Mouse (Mus musculus) embryo, embryonic 10.5 days (tissue): ENCODE results near the gene Ptpra.
A peak's percentile ranks its signal among the peaks of the same experiment; 100 is the strongest.
"Not testable (repeated sequence)": the region's sequence is repeated elsewhere in the genome, so short reads cannot be mapped to it uniquely, and the experiment has no call there.

Source experiments
- DNase-seq: peaks from one replicate; pipeline ENCODE4 v3.0.0-alpha.2; 2015; ENCODE audit warnings: low spot score

Ptpra gene

GRCm38 (mm10) chr2:130488600-130488999, 38.5 kb downstream of the Ptpra start:
- no peak for DNase-seq

- DNase-seq = no peak
Measured at GRCm38 (mm10) chr2:130491162-130491561, 41.1 kb downstream of the Ptpra start.

- DNase-seq = peak; percentile 87
Measured at GRCm38 (mm10) chr2:130491587-130491986, 41.5 kb downstream of the Ptpra start.

- not testable (repeated sequence) for DNase-seq
Measured at GRCm38 (mm10) chr2:130495114-130495513, 45.0 kb downstream of the Ptpra start.

- no peak for DNase-seq
Measured at GRCm38 (mm10) chr2:130496037-130496436, 46.0 kb downstream of the Ptpra start.

GRCm38 (mm10) chr2:130496931-130497330, 46.9 kb downstream of the Ptpra start:
- DNase-seq = no peak

GRCm38 (mm10) chr2:130499546-130499945, 49.5 kb downstream of the Ptpra start:
- no peak for DNase-seq

- DNase-seq = no peak
Measured at GRCm38 (mm10) chr2:130501556-130501955, 51.5 kb downstream of the Ptpra start.

GRCm38 (mm10) chr2:130511616-130512015, 61.5 kb downstream of the Ptpra start:
- not testable (repeated sequence) for DNase-seq

- DNase-seq = no peak
Measured at GRCm38 (mm10) chr2:130513907-130514306, 63.8 kb downstream of the Ptpra start.

- no peak for DNase-seq
Measured at GRCm38 (mm10) chr2:130515791-130516190, 65.7 kb downstream of the Ptpra start.

- no peak for DNase-seq
Measured at GRCm38 (mm10) chr2:130521927-130522326, 71.8 kb downstream of the Ptpra start.

GRCm38 (mm10) chr2:130525480-130525879, 75.4 kb downstream of the Ptpra start:
- not testable (repeated sequence) for DNase-seq

- no peak for DNase-seq
Measured at GRCm38 (mm10) chr2:130528457-130528856, 78.4 kb downstream of the Ptpra start.

- DNase-seq = no peak
Measured at GRCm38 (mm10) chr2:130529290-130529689, 79.2 kb downstream of the Ptpra start.

- no peak for DNase-seq
Measured at GRCm38 (mm10) chr2:130529925-130530324, 79.8 kb downstream of the Ptpra start.

GRCm38 (mm10) chr2:130532201-130532600, 82.1 kb downstream of the Ptpra start:
- DNase-seq = no peak

- DNase-seq = no peak
Measured at GRCm38 (mm10) chr2:130535017-130535416, 84.9 kb downstream of the Ptpra start.

- no peak for DNase-seq
Measured at GRCm38 (mm10) chr2:130536890-130537289, 86.8 kb downstream of the Ptpra start.

- DNase-seq = no peak
Measured at GRCm38 (mm10) chr2:130538876-130539546, 88.9 kb downstream of the Ptpra start.

GRCm38 (mm10) chr2:130540266-130540665, 90.2 kb downstream of the Ptpra start:
- no peak for DNase-seq

- DNase-seq = no peak
Measured at GRCm38 (mm10) chr2:130546957-130547356, 96.9 kb downstream of the Ptpra start.

- DNase-seq = no peak
Measured at GRCm38 (mm10) chr2:130554841-130555240, 104.8 kb downstream of the Ptpra start.

- no peak for DNase-seq
Measured at GRCm38 (mm10) chr2:130556292-130556691, 106.2 kb downstream of the Ptpra start.
